Mouse (Mus musculus): ENCODE measurements around the gene Eif4h. TPM values are rescaled to one million over a fixed set of nuclear protein-coding genes. Genes with fewer than 3 reads are reported as not detected.

The Eif4h gene
- polyA plus RNA-seq (2014; fragmentation: Nextera tagmentation; extraction: Ambion mirVana), result 303 and 326 TPM in 2 replicates

- H3K27ac ChIP-seq (replicated peaks in 1 of 2; ENCODE audit: control insufficient read depth in 1 of 2, insufficient read depth in 1 of 2, low read depth in 2 of 2, low read length in 2 of 2), result peak within 1 kb of the TSS; percentile 92 to 93
- WGBS, result 0% methylated on average over 52 of the region's 52 CpGs
- H3K27me3 ChIP-seq (ENCODE audit: control insufficient read depth, insufficient read depth, low read length), result no peaks in the 10 kb centered on the region
- peaks cover 4 to 16% of the 10 kb centered on the region in 2 experiments for H3K4me1 ChIP-seq (ENCODE audit: control insufficient read depth in 2 of 2, insufficient read depth in 2 of 2, low read length in 2 of 2)
- H3K36me3 ChIP-seq (ENCODE audit: control insufficient read depth, insufficient read depth, low read length), result peaks cover 26% of the 10 kb centered on the region
- peak within 1 kb of the TSS; percentile 75 for H3K4me2 ChIP-seq (ENCODE audit: low read length)
- peak; percentile 89 for ATAC-seq (ENCODE audit: insufficient number of reproducible peaks, insufficient read depth, low FRiP score, low read depth)
- peak within 1 kb of the TSS; percentile 99 for H3K9ac ChIP-seq (ENCODE audit: low read length)
- H3K4me3 ChIP-seq (ENCODE audit: control insufficient read depth in 1 of 2, insufficient read depth in 1 of 2, low read depth in 1 of 2, low read length in 2 of 2), result peak within 1 kb of the TSS; percentile 93 to 99
- no peaks in the 10 kb centered on the region for H3K9me3 ChIP-seq (ENCODE audit: control insufficient read depth, low read length)
These were observed at the start of gene Eif4h for GRCm38 (mm10) chr5:134639269-134639682. Eif4h (minus strand) TSS chr5:134639490.

GRCm38 (mm10) chr5:134688718-134689284 lies 49.5 kb upstream of the Eif4h start:
- Histone ChIP-seq H3K9ac (ENCODE audit: low read length) (peak overlapping the region; percentile 58), H3K27me3 (ENCODE audit: control insufficient read depth, insufficient read depth, low read length) (no peaks in the 10 kb centered on the region)
- WGBS, result under 1% methylated on average over 38 of the region's 38 CpGs

GRCm38 (mm10) chr5:134688086-134688717 lies 48.9 kb upstream of the Eif4h start, which contains the start of gene Limk1:
Limk1 (minus strand) TSS chr5:134688598.
- H3K36me3 ChIP-seq (ENCODE audit: control insufficient read depth, insufficient read depth, low read length), result peaks cover 7% of the 10 kb centered on the region
- no peaks in the 10 kb centered on the region for H3K27me3 ChIP-seq (ENCODE audit: control insufficient read depth, insufficient read depth, low read length)
- WGBS, result under 1% methylated on average over 64 of the region's 69 CpGs
- no peaks in the 10 kb centered on the region for H3K9me3 ChIP-seq (ENCODE audit: control insufficient read depth, low read length)
- H3K4me3 ChIP-seq (ENCODE audit: control insufficient read depth in 1 of 2, insufficient read depth in 1 of 2, low read depth in 1 of 2, low read length in 2 of 2), result peak within 1 kb of the TSS; percentile 77 to 87
- H3K27ac ChIP-seq (replicated peaks in 1 of 2; ENCODE audit: control insufficient read depth in 1 of 2, insufficient read depth in 1 of 2, low read depth in 2 of 2, low read length in 2 of 2), result peak within 1 kb of the TSS; percentile 46 to 51
- peak; percentile 1; the same call in 1 of the 2 replicates for ATAC-seq (ENCODE audit: insufficient number of reproducible peaks, insufficient read depth, low FRiP score, low read depth)
- H3K9ac ChIP-seq (ENCODE audit: low read length), result peak within 1 kb of the TSS; percentile 85
- H3K4me2 ChIP-seq (ENCODE audit: low read length), result peak within 1 kb of the TSS; percentile 98
- H3K4me1 ChIP-seq (ENCODE audit: control insufficient read depth in 2 of 2, insufficient read depth in 2 of 2, low read length in 2 of 2), result peaks cover 3 to 10% of the 10 kb centered on the region in 2 experiments; a peak in 3 of 4 replicates

More at GRCm38 (mm10) chr5:134688718-134689284, 49.5 kb upstream of the Eif4h start:
- ATAC-seq (ENCODE audit: insufficient number of reproducible peaks, insufficient read depth, low FRiP score, low read depth), result peak; percentile 95
- Histone ChIP-seq H3K4me1 (ENCODE audit: control insufficient read depth in 2 of 2, insufficient read depth in 2 of 2, low read length in 2 of 2) (peaks cover 3 to 10% of the 10 kb centered on the region in 2 experiments; a peak in 3 of 4 replicates), H3K9me3 (ENCODE audit: control insufficient read depth, low read length) (no peaks in the 10 kb centered on the region), H3K4me2 (ENCODE audit: low read length) (peak overlapping the region; percentile 98), H3K36me3 (ENCODE audit: control insufficient read depth, insufficient read depth, low read length) (peaks cover 7% of the 10 kb centered on the region), H3K27ac (replicated peaks in 1 of 2; ENCODE audit: control insufficient read depth in 1 of 2, insufficient read depth in 1 of 2, low read depth in 2 of 2, low read length in 2 of 2) (peak overlapping the region; percentile 46 to 51), H3K4me3 (ENCODE audit: control insufficient read depth in 1 of 2, insufficient read depth in 1 of 2, low read depth in 1 of 2, low read length in 2 of 2) (peak overlapping the region; percentile 77 to 87)

GRCm38 (mm10) chr5:134687187-134687586 lies 47.9 kb upstream of the Eif4h start:
- H3K27me3 ChIP-seq (ENCODE audit: control insufficient read depth, insufficient read depth, low read length), result no peaks in the 10 kb centered on the region

GRCm38 (mm10) chr5:134686541-134686940 lies 47.3 kb upstream of the Eif4h start:
- H3K27me3 ChIP-seq (ENCODE audit: control insufficient read depth, insufficient read depth, low read length), result no peaks in the 10 kb centered on the region
- H3K4me2 ChIP-seq (ENCODE audit: low read length), result no peak overlapping the region
- H3K36me3 ChIP-seq (ENCODE audit: control insufficient read depth, insufficient read depth, low read length), result peaks cover 7% of the 10 kb centered on the region
- no peak overlapping the region for H3K4me3 ChIP-seq (ENCODE audit: control insufficient read depth in 1 of 2, insufficient read depth in 1 of 2, low read depth in 1 of 2, low read length in 2 of 2)
- no peak overlapping the region for H3K9ac ChIP-seq (ENCODE audit: low read length)
- H3K9me3 ChIP-seq (ENCODE audit: control insufficient read depth, low read length), result no peaks in the 10 kb centered on the region
- peaks cover 3 to 10% of the 10 kb centered on the region in 2 experiments; a peak in 3 of 4 replicates for H3K4me1 ChIP-seq (ENCODE audit: control insufficient read depth in 2 of 2, insufficient read depth in 2 of 2, low read length in 2 of 2)
- ATAC-seq (ENCODE audit: insufficient number of reproducible peaks, insufficient read depth, low FRiP score, low read depth), result no peak
- WGBS, result 90% methylated on average over 6 of the region's 6 CpGs
- no peak overlapping the region for H3K27ac ChIP-seq (replicated peaks in 1 of 2; ENCODE audit: control insufficient read depth in 1 of 2, insufficient read depth in 1 of 2, low read depth in 2 of 2, low read length in 2 of 2)

More at GRCm38 (mm10) chr5:134687187-134687586, 47.9 kb upstream of the Eif4h start:
- Histone ChIP-seq H3K9ac (ENCODE audit: low read length) (peak overlapping the region; percentile 85; the same call in 1 of the 2 replicates), H3K9me3 (ENCODE audit: control insufficient read depth, low read length) (no peaks in the 10 kb centered on the region), H3K4me1 (ENCODE audit: control insufficient read depth in 2 of 2, insufficient read depth in 2 of 2, low read length in 2 of 2) (peaks cover 3 to 10% of the 10 kb centered on the region in 2 experiments; a peak in 3 of 4 replicates), H3K36me3 (ENCODE audit: control insufficient read depth, insufficient read depth, low read length) (peaks cover 7% of the 10 kb centered on the region), H3K4me2 (ENCODE audit: low read length) (no peak overlapping the region), H3K27ac (replicated peaks in 1 of 2; ENCODE audit: control insufficient read depth in 1 of 2, insufficient read depth in 1 of 2, low read depth in 2 of 2, low read length in 2 of 2) (no peak overlapping the region), H3K4me3 (ENCODE audit: control insufficient read depth in 1 of 2, insufficient read depth in 1 of 2, low read depth in 1 of 2, low read length in 2 of 2) (peak overlapping the region in 1 of 2 experiments; percentile 87; a peak in 1 of 4 replicates)
- no peak for ATAC-seq (ENCODE audit: insufficient number of reproducible peaks, insufficient read depth, low FRiP score, low read depth)
- 90% methylated on average over 1 of the region's 1 CpGs for WGBS

GRCm38 (mm10) chr5:134684398-134684797 lies 45.1 kb upstream of the Eif4h start:
- no peak for ATAC-seq (ENCODE audit: insufficient number of reproducible peaks, insufficient read depth, low FRiP score, low read depth)
- H3K4me2 ChIP-seq (ENCODE audit: low read length), result no peak overlapping the region

GRCm38 (mm10) chr5:134683813-134684212 lies 44.5 kb upstream of the Eif4h start:
- H3K36me3 ChIP-seq (ENCODE audit: control insufficient read depth, insufficient read depth, low read length), result peaks cover 7% of the 10 kb centered on the region
- ATAC-seq (ENCODE audit: insufficient number of reproducible peaks, insufficient read depth, low FRiP score, low read depth), result no peak
- H3K9ac ChIP-seq (ENCODE audit: low read length), result no peak overlapping the region
- H3K4me2 ChIP-seq (ENCODE audit: low read length), result no peak overlapping the region
- no peak overlapping the region for H3K27ac ChIP-seq (replicated peaks in 1 of 2; ENCODE audit: control insufficient read depth in 1 of 2, insufficient read depth in 1 of 2, low read depth in 2 of 2, low read length in 2 of 2)
- 64% methylated on average over 2 of the region's 2 CpGs for WGBS
- no peaks in the 10 kb centered on the region for H3K9me3 ChIP-seq (ENCODE audit: control insufficient read depth, low read length)
- peaks cover 11 to 23% of the 10 kb centered on the region in 2 experiments for H3K4me1 ChIP-seq (ENCODE audit: control insufficient read depth in 2 of 2, insufficient read depth in 2 of 2, low read length in 2 of 2)
- no peaks in the 10 kb centered on the region for H3K27me3 ChIP-seq (ENCODE audit: control insufficient read depth, insufficient read depth, low read length)
- no peak overlapping the region for H3K4me3 ChIP-seq (ENCODE audit: control insufficient read depth in 1 of 2, insufficient read depth in 1 of 2, low read depth in 1 of 2, low read length in 2 of 2)

More at GRCm38 (mm10) chr5:134684398-134684797, 45.1 kb upstream of the Eif4h start:
- Histone ChIP-seq H3K4me3 (ENCODE audit: control insufficient read depth in 1 of 2, insufficient read depth in 1 of 2, low read depth in 1 of 2, low read length in 2 of 2) (no peak overlapping the region), H3K27ac (replicated peaks in 1 of 2; ENCODE audit: control insufficient read depth in 1 of 2, insufficient read depth in 1 of 2, low read depth in 2 of 2, low read length in 2 of 2) (no peak overlapping the region), H3K4me1 (ENCODE audit: control insufficient read depth in 2 of 2, insufficient read depth in 2 of 2, low read length in 2 of 2) (peaks cover 10 to 23% of the 10 kb centered on the region in 2 experiments), H3K27me3 (ENCODE audit: control insufficient read depth, insufficient read depth, low read length) (no peaks in the 10 kb centered on the region), H3K9me3 (ENCODE audit: control insufficient read depth, low read length) (no peaks in the 10 kb centered on the region), H3K9ac (ENCODE audit: low read length) (no peak overlapping the region), H3K36me3 (ENCODE audit: control insufficient read depth, insufficient read depth, low read length) (peaks cover 7% of the 10 kb centered on the region)
- 84% methylated on average over 2 of the region's 2 CpGs for WGBS
